Mouse (Mus musculus) myocyte (in vitro differentiated cells): Measurements from ENCODE around the gene Cd68.
"Not testable (repeated sequence)": the region's sequence is repeated elsewhere in the genome, so short reads cannot be mapped to it uniquely, and the experiment has no call there.

ENCODE experiments used
- CEBPB ChIP-seq: IDR thresholded peaks from 2 replicates; pipeline ENCODE4 v1.6.1; 2011; ENCODE audit warnings: mild to moderate bottlenecking, moderate library complexity; ENCODE audit not compliant: poor library complexity, insufficient read depth, severe bottlenecking
- E2F4 ChIP-seq: IDR thresholded peaks from one replicate; pipeline ENCODE4 v1.6.1; 2011; ENCODE audit warnings: mild to moderate bottlenecking, control low read depth, moderate library complexity; ENCODE audit not compliant: insufficient read depth

- not testable (repeated sequence) for TF ChIP-seq E2F4, CEBPB
These were observed 41.6 kb downstream of the Cd68 start for GRCm38 (mm10) chr11:69624339-69624738.
